30 mouse cellular contexts compared by ENCODE assay signal in the genomic region with DNA sequence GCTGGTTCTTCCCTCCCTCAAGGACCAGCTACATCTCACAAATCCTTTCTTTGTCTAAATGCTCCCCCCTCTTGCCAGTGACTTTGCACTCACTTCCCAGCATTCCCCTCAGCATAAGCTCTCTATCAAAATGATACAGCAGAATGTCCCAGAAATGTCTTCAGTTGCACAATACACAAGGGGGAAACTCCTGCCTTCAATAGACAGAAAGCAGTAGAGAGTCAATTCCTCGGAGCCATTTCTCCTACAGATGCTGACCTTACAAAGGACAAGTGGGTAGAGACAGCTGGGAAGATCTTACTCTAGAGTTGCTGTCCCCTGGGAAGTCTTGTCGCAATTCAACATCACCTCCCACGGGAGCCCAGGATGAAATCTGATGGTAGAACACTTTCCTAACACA. TPM values are rescaled to one million over a fixed set of nuclear protein-coding genes. Genes with fewer than 3 reads are reported as not detected.
DNase-seq lines count a peak whose midpoint lies in the region; TF ChIP-seq lines count a peak whose summit lies in the region.
"Had no signal": no experiment of that assay in that cellular context is flagged by ENCODE, and none has a peak within 500 bp of the region (broad histone marks: within the 10 kb centered on the region; RNA-seq: fewer than 3 reads in every experiment).

No protein-coding gene starts in this region.

- TF ChIP-seq EP300 in heart, adult 2 months (IDR thresholded peaks at IDR 0.05; ENCODE audit: insufficient read depth, low read depth, low read length) = no peak

- 0 out of 2 replicates have a peak overlapping the region, but pooled peaks have one; percentile 23 for H3K27ac ChIP-seq in heart, adult 2 months
- H3K27ac ChIP-seq: embryonic facial prominence, embryonic 12.5 days; forebrain, embryonic 10.5 days; heart, embryonic 13.5 days; kidney, postnatal 0 days; liver, embryonic 14.5 days; midbrain, embryonic 10.5 days; midbrain, embryonic 15.5 days; stomach, postnatal 0 days had no signal

- TF ChIP-seq CTCF in heart, adult 2 months (IDR thresholded peaks at IDR 0.05) = no peak

- intact Hi-C loops in heart, adult 2 months (cut with DNase I) = no loop called here
- intact Hi-C loops in heart, postnatal 10 days (cut with DNase I) = no loop called here

- no peak overlapping the region for H3K9ac ChIP-seq in heart, adult 2 months (ENCODE audit: low read depth, low read length)
- H3K9ac ChIP-seq: embryonic facial prominence, embryonic 12.5 days; heart, embryonic 13.5 days; liver, embryonic 14.5 days; lung, embryonic 14.5 days; midbrain, embryonic 15.5 days had no signal

- no peak for TF ChIP-seq POLR2A in heart, adult 2 months (IDR thresholded peaks at IDR 0.05; ENCODE audit: insufficient read depth, low read depth, low read length)

- DNase-seq in gastrocnemius, adult 18-20 months (ENCODE audit: low spot score) = peak; percentile 53
- DNase-seq in gastrocnemius, postnatal 4 days (ENCODE audit: low spot score in 2 of 2) = no peak
- peak in 1 of 2 experiments; percentile 28 for DNase-seq in heart, adult 2 months
- no peak for DNase-seq in heart, postnatal 10 days
- DNase-seq in adipocyte (ENCODE audit: low spot score) = peak; percentile 69
- peak; percentile 33 for DNase-seq in skeletal muscle tissue, adult 2 months (ENCODE audit: low read depth, low spot score)
- DNase-seq in yolk sac, embryonic 10.5 days (ENCODE audit: low spot score) = no peak
- DNase-seq: adrenal gland, adult 2 months; cerebellum, adult 11 months; cerebellum, adult 9-10 months; cerebellum, postnatal 36 days; gastrocnemius, postnatal 36 days; kidney, adult 18-20 months; liver; lung, embryonic 14.5 days; right cerebral cortex, postnatal 25 days; spleen, adult 18-20 months; thymus, adult 18-20 months; thymus, postnatal 25 days had no signal

- no peak overlapping the region for H3K4me3 ChIP-seq in heart, adult 2 months
- H3K4me3 ChIP-seq: embryonic facial prominence, embryonic 12.5 days; forebrain, embryonic 10.5 days; heart, embryonic 13.5 days; midbrain, embryonic 10.5 days; midbrain, embryonic 15.5 days had no signal

- H3K36me3 ChIP-seq in heart, adult 2 months (ENCODE audit: control insufficient read depth, insufficient read depth, low read length) = no peaks in the 10 kb centered on the region
- H3K36me3 ChIP-seq: embryonic facial prominence, embryonic 12.5 days; forebrain, embryonic 10.5 days; heart, embryonic 13.5 days; midbrain, embryonic 10.5 days; midbrain, embryonic 15.5 days had no signal

- peaks cover 6% of the 10 kb centered on the region for H3K4me1 ChIP-seq in heart, adult 2 months (ENCODE audit: control insufficient read depth, insufficient read depth, low read length)

- 64% methylated on average over 3 of the region's 3 CpGs for WGBS in heart, adult 2 months

- no peaks in the 10 kb centered on the region; the same call in 1 of the 2 replicates for H3K27me3 ChIP-seq in heart, adult 2 months (ENCODE audit: control insufficient read depth, insufficient read depth, low read length)
- H3K27me3 ChIP-seq: embryonic facial prominence, embryonic 12.5 days; heart, embryonic 13.5 days; midbrain, embryonic 15.5 days had no signal

- no peaks in the 10 kb centered on the region for H3K79me2 ChIP-seq in heart, adult 2 months (replicated peaks; ENCODE audit: control insufficient read depth, insufficient read depth, low read length)

RNA-seq across cellular contexts. Expression of a gene that starts 22.7 kb away (rescaled TPM):
- total RNA-seq in gastrocnemius, adult 18-20 months (2021) = 1 to 10 TPM in 1 of 2 experiments, under 1 TPM in 1; 0.89 to 1.0 TPM
- under 1 TPM; 0.36 to 0.42 TPM for total RNA-seq in gastrocnemius, postnatal 4 days (2021)
- total RNA-seq in heart, adult 2 months (2021) = 1 to 10 TPM; 5.1 to 5.9 TPM
- 4.0 and 4.6 TPM in 2 replicates for polyA plus RNA-seq in heart, adult 2 months (2012; rRNA removed)
- total RNA-seq in heart, postnatal 10 days (2021) = 1 to 10 TPM; 2.5 to 4.0 TPM
- total RNA-seq: megakaryocyte progenitor cell, adult 5-6 weeks; neutrophil, adult 5-6 weeks had no signal
- polyA plus RNA-seq: CD4-positive, CD25-positive, alpha-beta regulatory T cell, adult 4 months had no signal

Comparison
In these comparisons a context has a peak if more than half of its experiments do, and no peak if none do; other contexts are left out.
1. DNase-seq: peak in gastrocnemius, adult 18-20 months (single experiment), adipocyte (single experiment) and skeletal muscle tissue, adult 2 months (single experiment); none in gastrocnemius, postnatal 4 days (0 of 2), heart, postnatal 10 days (0 of 2) and yolk sac, embryonic 10.5 days (single experiment).